Mouse (Mus musculus) lung, postnatal 10 days (tissue): ENCODE results near the gene Limch1.

Source experiments
- DNase-seq: peaks from one replicate; pipeline ENCODE4 v3.0.0; 2021

Gene Limch1

GRCm38 (mm10) chr5:66941710-66942450 is 196.3 kb downstream of the Limch1 start:
- no peak for DNase-seq

DNA sequence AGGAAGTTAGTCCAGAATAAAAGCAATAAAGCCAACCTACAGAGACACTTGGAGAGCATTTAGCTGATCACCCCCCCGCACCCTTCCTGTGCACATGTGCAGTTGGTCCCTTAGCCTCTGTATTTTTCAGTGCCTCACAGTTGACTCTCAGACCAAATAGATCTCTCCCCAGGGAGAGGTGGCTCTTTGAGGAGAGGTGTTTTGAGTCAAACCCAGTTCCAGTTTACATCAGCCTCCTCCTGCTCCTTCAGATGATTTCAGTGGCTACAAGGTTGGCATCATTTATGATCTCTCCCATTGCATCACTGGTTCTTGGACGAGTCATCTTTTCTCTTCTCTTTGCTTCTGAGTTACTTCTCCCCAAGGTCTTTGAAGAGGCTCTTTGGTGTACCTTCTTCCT is 197.3 kb downstream of the Limch1 start:
- DNase-seq, result no peak

DNA sequence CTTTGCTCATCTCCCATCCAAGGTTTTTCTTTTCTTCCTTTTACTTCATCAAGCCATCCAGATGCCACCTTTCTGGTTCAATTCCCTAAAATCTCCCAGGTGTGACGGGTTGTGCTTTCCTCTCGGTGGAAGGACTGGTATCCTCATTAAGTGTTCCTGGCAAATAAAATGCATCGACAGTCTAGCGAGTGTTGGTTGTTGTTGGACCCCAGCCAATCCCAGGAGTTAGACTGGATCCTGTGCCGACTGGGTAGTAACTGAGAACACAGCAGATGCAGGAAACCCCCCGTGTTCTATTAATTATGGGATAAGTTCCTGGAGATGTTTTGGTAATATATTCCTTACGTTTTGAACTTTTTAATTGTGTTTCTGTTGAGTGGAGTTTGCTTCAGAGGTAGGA is 197.9 kb downstream of the Limch1 start:
- no peak for DNase-seq

- DNase-seq, result peak; percentile 75
Measured at GRCm38 (mm10) chr5:66947958-66948357, 202.3 kb downstream of the Limch1 start.

DNA sequence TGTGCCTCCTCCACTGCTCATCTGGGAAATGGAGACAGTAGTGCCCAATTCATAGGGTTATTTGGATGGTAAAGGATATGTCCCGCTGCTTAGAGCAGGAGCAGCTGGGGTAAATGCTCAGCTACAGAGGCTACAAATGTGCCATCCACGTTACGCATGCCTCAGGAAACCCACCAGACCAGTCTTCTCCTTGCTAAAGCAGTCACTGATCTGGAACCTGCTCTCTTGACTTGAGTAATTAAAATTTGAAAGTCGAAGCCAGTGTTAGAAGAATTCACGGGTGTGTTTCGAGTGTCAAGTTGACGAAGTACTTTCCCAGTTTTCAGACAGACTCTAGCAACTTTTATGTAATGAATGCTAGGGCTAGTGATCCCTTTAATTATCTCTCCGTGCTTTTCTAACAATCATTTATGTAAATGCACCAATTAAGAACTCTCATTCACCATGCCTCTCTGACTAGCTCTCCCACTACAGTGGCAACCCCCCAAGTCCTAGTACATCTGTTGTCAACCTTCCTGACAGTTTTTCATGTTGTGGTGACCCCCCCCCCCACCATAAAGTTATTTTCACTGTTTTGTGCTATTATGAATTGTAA is 203.6 kb downstream of the Limch1 start:
- no peak for DNase-seq

- peak; percentile 42 for DNase-seq
Measured at GRCm38 (mm10) chr5:66953375-66953774, 207.7 kb downstream of the Limch1 start.

DNA sequence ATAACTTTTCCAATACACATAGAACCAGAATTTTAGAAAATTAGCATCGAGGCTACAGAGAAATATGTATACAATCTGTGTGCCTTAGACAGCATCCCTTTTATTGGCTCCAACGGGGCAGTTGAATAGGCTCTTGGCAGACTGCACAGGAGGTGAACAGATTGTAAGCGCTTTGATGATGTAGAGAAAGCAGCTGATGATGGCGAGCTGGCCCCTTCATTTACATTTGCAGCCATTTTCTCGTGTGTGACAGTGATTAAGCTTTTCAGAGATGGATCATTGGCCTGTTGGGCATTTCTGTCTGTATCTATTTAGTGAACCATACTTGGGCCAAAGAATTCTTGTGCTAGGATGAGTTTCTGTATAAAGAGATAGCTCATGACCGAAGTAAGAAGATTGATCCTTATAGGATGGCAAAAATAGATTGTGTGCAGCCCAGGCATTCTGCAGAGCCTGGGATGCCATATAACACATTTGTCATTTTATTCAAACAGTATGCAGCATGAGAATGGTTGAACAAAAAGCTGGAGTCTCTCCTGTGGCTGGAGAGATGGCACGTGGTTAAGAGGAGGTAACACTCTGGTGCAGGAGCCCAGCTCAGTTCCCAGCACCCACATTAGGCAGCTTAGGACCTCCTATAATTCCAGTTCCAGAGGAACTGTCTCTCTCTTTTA is 208.5 kb downstream of the Limch1 start:
- DNase-seq, result no peak

- no peak for DNase-seq
Measured at GRCm38 (mm10) chr5:66955245-66955644, 209.6 kb downstream of the Limch1 start.

GRCm38 (mm10) chr5:66957656-66958055 is 212.0 kb downstream of the Limch1 start:
- no peak for DNase-seq

DNA sequence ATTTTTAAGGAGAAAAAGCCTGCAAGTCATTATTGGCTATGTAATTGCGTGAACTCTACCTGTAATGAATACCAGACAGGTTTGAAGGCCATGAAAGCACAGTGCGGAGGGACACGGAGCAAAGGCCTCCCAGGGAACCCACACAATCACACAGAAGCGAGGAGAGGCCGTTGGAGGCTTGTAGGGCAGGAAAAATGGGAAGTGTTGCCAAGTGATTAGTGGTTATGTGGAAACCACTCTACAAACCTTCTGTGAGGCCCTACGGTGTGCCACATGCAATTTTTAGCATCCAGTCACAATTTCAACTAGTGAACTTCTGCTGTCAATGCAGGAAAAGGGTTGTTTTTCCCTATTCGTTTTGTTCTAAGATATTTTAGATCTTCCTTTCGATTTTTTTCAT is 212.5 kb downstream of the Limch1 start:
- DNase-seq, result no peak

GRCm38 (mm10) chr5:66959968-66960367 is 214.3 kb downstream of the Limch1 start:
- DNase-seq, result no peak

DNA sequence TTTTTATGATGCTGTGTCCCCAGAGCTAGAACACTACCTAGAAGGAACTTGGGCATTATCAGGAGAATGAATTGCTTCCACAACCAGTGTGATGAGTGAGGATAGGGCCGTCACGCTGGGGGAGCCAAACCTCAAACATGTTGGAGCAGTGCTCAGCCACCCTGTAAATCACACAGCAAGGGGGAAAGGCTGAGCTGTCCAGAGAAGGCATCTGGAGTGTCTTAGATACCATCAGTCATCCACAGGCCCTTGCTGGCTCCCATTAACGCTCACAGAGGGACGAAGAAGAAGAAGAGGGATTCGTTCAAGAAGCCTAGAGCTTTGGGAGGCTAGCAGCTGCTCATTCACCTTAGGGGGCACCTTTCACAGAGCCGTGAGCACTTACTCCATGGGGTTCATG is 219.8 kb downstream of the Limch1 start:
- DNase-seq, result no peak

GRCm38 (mm10) chr5:66967147-66967546 is 221.5 kb downstream of the Limch1 start:
- DNase-seq, result no peak

- no peak for DNase-seq
Measured at GRCm38 (mm10) chr5:66967646-66968045, 222.0 kb downstream of the Limch1 start.

DNA sequence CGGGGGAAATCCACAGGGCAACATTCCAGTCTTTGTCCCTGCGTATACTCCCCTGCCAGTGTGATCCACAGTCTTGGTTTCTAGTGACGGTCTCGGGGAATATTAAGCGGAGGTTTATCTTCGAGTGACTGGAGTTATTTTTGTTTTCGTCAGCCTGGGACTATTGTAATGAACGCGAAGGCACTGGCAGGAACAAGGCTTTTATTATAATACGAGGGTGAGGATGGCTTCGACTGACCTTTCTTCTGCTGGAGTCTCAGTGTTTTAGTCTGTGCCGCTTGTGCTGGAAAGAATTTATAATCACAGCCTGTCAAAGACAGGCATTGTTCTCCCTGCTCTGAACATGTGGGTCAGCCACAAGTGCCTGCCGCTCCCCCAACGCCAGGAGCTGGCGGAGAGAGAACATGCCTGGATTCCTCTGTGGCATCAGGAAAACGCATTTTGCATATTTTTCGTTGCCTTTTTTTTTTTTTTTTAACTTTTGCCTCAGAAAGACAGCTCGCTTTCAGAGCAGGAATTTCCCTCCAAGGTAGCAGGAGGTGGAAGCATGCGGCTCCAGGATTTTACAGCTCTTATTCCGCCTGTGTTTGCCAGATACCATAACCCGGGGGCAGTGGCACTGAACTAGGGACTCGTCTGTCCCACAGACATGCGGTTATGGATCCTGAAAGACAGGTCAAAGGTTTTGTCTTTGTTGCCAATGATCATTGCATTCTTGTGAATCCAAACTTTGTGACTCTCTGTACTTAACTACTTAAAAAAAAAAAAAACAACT is 222.6 kb downstream of the Limch1 start:
- DNase-seq, result peak; percentile 27

- DNase-seq, result no peak
Measured at GRCm38 (mm10) chr5:66968925-66969711, 223.5 kb downstream of the Limch1 start.

DNA sequence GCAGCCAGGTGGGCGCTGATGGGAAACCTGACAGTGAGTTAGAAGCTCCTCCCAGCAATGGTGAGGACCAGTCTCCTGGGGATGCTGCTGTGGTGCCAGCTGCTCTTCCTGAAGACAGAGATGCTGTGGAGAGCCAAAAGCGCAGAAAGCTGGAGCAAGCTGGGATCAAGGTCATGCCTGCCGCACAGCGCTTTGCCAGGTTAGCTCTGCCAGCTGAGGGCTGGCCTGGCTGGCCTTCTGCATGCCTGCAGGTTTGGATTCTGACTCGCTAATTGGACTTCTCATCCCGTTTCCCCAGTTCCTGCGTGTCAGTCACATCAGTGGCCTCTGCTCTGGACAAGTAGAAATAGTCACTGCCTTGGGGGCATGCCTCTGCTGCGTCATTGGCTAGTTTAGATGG is 230.0 kb downstream of the Limch1 start:
- no peak for DNase-seq

- no peak for DNase-seq
Measured at GRCm38 (mm10) chr5:66979332-66980218, 233.9 kb downstream of the Limch1 start.

DNA sequence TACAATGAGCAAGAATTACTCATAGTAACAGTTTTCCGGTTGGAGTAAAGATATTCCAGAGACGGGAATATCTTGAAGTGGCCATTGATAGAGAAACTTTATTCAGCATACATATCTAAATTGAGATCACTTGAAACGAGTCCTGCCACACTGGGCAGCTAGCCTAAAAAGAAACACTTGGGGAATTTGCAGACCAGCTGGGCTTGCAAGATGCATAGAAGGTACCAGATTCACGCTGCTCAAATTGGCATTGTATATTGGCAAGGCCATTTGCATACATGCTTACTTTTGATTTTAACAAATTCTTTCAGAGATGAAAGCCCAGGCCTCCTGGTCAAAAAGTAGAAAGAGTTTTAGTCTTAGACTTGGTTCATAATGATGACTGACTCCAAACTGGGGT is 235.2 kb downstream of the Limch1 start:
- DNase-seq, result no peak

DNA sequence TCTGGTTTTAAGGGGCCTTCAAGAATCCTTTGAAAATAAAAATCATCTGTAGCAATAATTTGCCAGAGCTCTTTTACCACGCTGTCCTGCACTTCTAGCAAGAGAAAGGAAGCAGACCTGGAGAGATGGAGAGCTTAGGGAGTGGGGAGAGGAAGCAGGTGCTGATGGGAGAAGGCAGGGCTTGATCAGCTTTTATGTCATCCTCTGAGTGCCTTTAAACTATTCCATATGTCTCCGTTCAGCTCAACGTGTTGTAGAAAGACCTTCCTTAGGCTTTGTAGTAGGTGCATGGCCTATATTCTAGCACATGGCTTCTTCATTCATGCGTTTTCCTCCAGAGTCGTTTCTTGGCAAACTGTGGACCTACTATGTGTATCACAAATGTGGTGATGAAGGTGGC is 237.5 kb downstream of the Limch1 start:
- DNase-seq, result no peak

DNA sequence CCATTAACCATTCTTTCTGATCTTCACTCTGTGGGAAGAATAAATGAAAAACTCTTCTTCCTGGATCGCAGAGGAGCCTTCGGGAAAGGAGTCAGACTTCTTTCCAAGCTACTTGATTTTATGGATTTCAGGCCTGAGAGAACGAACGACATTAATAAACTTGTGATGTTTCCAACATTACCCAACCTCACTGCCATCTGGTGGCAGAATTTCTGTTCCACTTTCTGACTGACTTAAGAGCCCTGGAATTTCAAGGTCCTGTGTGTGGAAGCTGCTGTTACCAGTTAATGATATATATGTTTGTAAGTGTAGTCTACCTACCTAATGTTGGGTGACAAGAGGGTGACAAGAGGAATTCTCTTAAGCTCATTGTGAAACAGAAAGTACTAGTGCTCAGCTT is 243.3 kb downstream of the Limch1 start:
- peak; percentile 48 for DNase-seq

GRCm38 (mm10) chr5:66989531-66989930 is 243.9 kb downstream of the Limch1 start:
- no peak for DNase-seq
